Mouse (Mus musculus): ENCODE measurements around the gene Chit1. TPM values are rescaled to one million over a fixed set of nuclear protein-coding genes. Genes with fewer than 3 reads are reported as not detected.

Gene Chit1
- polyA plus RNA-seq, 1 experiment, result 0.02 TPM

GRCm38 (mm10) chr1:134086811-134087398 is 24.1 kb upstream of the Chit1 start:
- no peak for TF ChIP-seq CTCF (IDR thresholded peaks at IDR 0.05; ENCODE audit: control insufficient read depth, insufficient read depth, insufficient read length)
- no peaks in the 10 kb centered on the region for H3K27me3 ChIP-seq (ENCODE audit: control insufficient read depth, insufficient read depth, insufficient read length)

GRCm38 (mm10) chr1:134089074-134089473 is 22.0 kb upstream of the Chit1 start:
- Histone ChIP-seq H3ac (ENCODE audit: control insufficient read depth, insufficient read length, low read depth) (no peak overlapping the region), H3K4me3 (ENCODE audit: insufficient read depth, poor library complexity, severe bottlenecking) (no peak overlapping the region), H3K79me2 (ENCODE audit: control insufficient read depth, insufficient read depth) (no peaks in the 10 kb centered on the region), H3K79me3 (ENCODE audit: low read depth) (no peaks in the 10 kb centered on the region), H3K36me3 (ENCODE audit: control insufficient read depth, insufficient read depth) (no peaks in the 10 kb centered on the region), H3K27me3 (ENCODE audit: control insufficient read depth, insufficient read depth, insufficient read length) (no peaks in the 10 kb centered on the region)
- no peak for TF ChIP-seq MAX (IDR thresholded peaks at IDR 0.05)
- TF ChIP-seq CEBPB (IDR thresholded peaks at IDR 0.05; ENCODE audit: low read depth), result no peak
- no peak for TF ChIP-seq USF1 (IDR thresholded peaks at IDR 0.05; ENCODE audit: low read depth)
- TF ChIP-seq MYOD1 (IDR thresholded peaks at IDR 0.05; ENCODE audit: control insufficient read depth, insufficient read length, low read depth), result no peak
- no peak for TF ChIP-seq MYOG (IDR thresholded peaks at IDR 0.05; ENCODE audit: control insufficient read depth, extremely low read depth, insufficient read length)
- no peak for TF ChIP-seq CTCF (IDR thresholded peaks at IDR 0.05; ENCODE audit: control insufficient read depth, insufficient read depth, insufficient read length)
- no peak for TF ChIP-seq FOSL1 (IDR thresholded peaks at IDR 0.05; ENCODE audit: insufficient read depth, low read length, poor library complexity, severe bottlenecking)

More at GRCm38 (mm10) chr1:134086811-134087398, 24.1 kb upstream of the Chit1 start:
- peak overlapping the region; percentile 0 for H3ac ChIP-seq (ENCODE audit: control insufficient read depth, insufficient read length, low read depth)
- no peaks in the 10 kb centered on the region for H3K36me3 ChIP-seq (ENCODE audit: control insufficient read depth, insufficient read depth)
- H3K79me2 ChIP-seq (ENCODE audit: control insufficient read depth, insufficient read depth), result no peaks in the 10 kb centered on the region
- no peaks in the 10 kb centered on the region for H3K79me3 ChIP-seq (ENCODE audit: low read depth)
- H3K4me3 ChIP-seq (ENCODE audit: insufficient read depth, poor library complexity, severe bottlenecking), result no peak overlapping the region

- Histone ChIP-seq H3K79me3 (ENCODE audit: low read depth) (no peaks in the 10 kb centered on the region), H3ac (ENCODE audit: control insufficient read depth, insufficient read length, low read depth) (no peak overlapping the region), H3K27me3 (ENCODE audit: control insufficient read depth, insufficient read depth, insufficient read length) (no peaks in the 10 kb centered on the region), H3K36me3 (ENCODE audit: control insufficient read depth, insufficient read depth) (no peaks in the 10 kb centered on the region), H3K79me2 (ENCODE audit: control insufficient read depth, insufficient read depth) (no peaks in the 10 kb centered on the region), H3K4me3 (ENCODE audit: insufficient read depth, poor library complexity, severe bottlenecking) (no peak overlapping the region)
- TF ChIP-seq CTCF (IDR thresholded peaks at IDR 0.05; ENCODE audit: control insufficient read depth, insufficient read depth, insufficient read length) (no peak), CEBPB (IDR thresholded peaks at IDR 0.05; ENCODE audit: low read depth) (no peak), MYOD1 (IDR thresholded peaks at IDR 0.05; ENCODE audit: control insufficient read depth, insufficient read length, low read depth) (no peak), USF1 (IDR thresholded peaks at IDR 0.05; ENCODE audit: low read depth) (no peak), FOSL1 (IDR thresholded peaks at IDR 0.05; ENCODE audit: insufficient read depth, low read length, poor library complexity, severe bottlenecking) (no peak), MYOG (IDR thresholded peaks at IDR 0.05; ENCODE audit: control insufficient read depth, extremely low read depth, insufficient read length) (no peak), MAX (IDR thresholded peaks at IDR 0.05) (no peak)
Observed at GRCm38 (mm10) chr1:134091851-134092250, 19.2 kb upstream of the Chit1 start.

GRCm38 (mm10) chr1:134092368-134092767 is 18.7 kb upstream of the Chit1 start:
- Histone ChIP-seq H3K79me2 (ENCODE audit: control insufficient read depth, insufficient read depth) (no peaks in the 10 kb centered on the region), H3K4me3 (ENCODE audit: insufficient read depth, poor library complexity, severe bottlenecking) (no peak overlapping the region), H3K79me3 (ENCODE audit: low read depth) (no peaks in the 10 kb centered on the region), H3K36me3 (ENCODE audit: control insufficient read depth, insufficient read depth) (no peaks in the 10 kb centered on the region), H3K27me3 (ENCODE audit: control insufficient read depth, insufficient read depth, insufficient read length) (no peaks in the 10 kb centered on the region), H3ac (ENCODE audit: control insufficient read depth, insufficient read length, low read depth) (no peak overlapping the region)
- TF ChIP-seq CTCF (IDR thresholded peaks at IDR 0.05; ENCODE audit: control insufficient read depth, insufficient read depth, insufficient read length) (no peak), CEBPB (IDR thresholded peaks at IDR 0.05; ENCODE audit: low read depth) (no peak), MYOG (IDR thresholded peaks at IDR 0.05; ENCODE audit: control insufficient read depth, extremely low read depth, insufficient read length) (no peak), USF1 (IDR thresholded peaks at IDR 0.05; ENCODE audit: low read depth) (no peak), MYOD1 (IDR thresholded peaks at IDR 0.05; ENCODE audit: control insufficient read depth, insufficient read length, low read depth) (no peak), MAX (IDR thresholded peaks at IDR 0.05) (no peak), FOSL1 (IDR thresholded peaks at IDR 0.05; ENCODE audit: insufficient read depth, low read length, poor library complexity, severe bottlenecking) (no peak)

GRCm38 (mm10) chr1:134092852-134093770 is 17.9 kb upstream of the Chit1 start:
- no peaks in the 10 kb centered on the region for H3K79me3 ChIP-seq (ENCODE audit: low read depth)
- H3K79me2 ChIP-seq (ENCODE audit: control insufficient read depth, insufficient read depth), result no peaks in the 10 kb centered on the region
- peak overlapping the region; percentile 50 for H3ac ChIP-seq (ENCODE audit: control insufficient read depth, insufficient read length, low read depth)
- H3K27me3 ChIP-seq (ENCODE audit: control insufficient read depth, insufficient read depth, insufficient read length), result no peaks in the 10 kb centered on the region
- no peaks in the 10 kb centered on the region for H3K36me3 ChIP-seq (ENCODE audit: control insufficient read depth, insufficient read depth)
- no peak for TF ChIP-seq CTCF (IDR thresholded peaks at IDR 0.05; ENCODE audit: control insufficient read depth, insufficient read depth, insufficient read length)
- no peak for TF ChIP-seq CEBPB (IDR thresholded peaks at IDR 0.05; ENCODE audit: low read depth)
- no peak for TF ChIP-seq MYOD1 (IDR thresholded peaks at IDR 0.05; ENCODE audit: control insufficient read depth, insufficient read length, low read depth)
- no peak for TF ChIP-seq FOSL1 (IDR thresholded peaks at IDR 0.05; ENCODE audit: insufficient read depth, low read length, poor library complexity, severe bottlenecking)
- TF ChIP-seq MAX (IDR thresholded peaks at IDR 0.05), result no peak
- no peak for TF ChIP-seq USF1 (IDR thresholded peaks at IDR 0.05; ENCODE audit: low read depth)
- no peak for TF ChIP-seq MYOG (IDR thresholded peaks at IDR 0.05; ENCODE audit: control insufficient read depth, extremely low read depth, insufficient read length)
- H3K4me3 ChIP-seq (ENCODE audit: insufficient read depth, poor library complexity, severe bottlenecking), result peak overlapping the region; percentile 6
